Mouse (Mus musculus): ENCODE measurements around the gene Isoc2b. TPM values are rescaled to one million over a fixed set of nuclear protein-coding genes. Genes with fewer than 3 reads are reported as not detected.
"Not testable (repeated sequence)": the region's sequence is repeated elsewhere in the genome, so short reads cannot be mapped to it uniquely, and the experiment has no call there.

Gene Isoc2b
- polyA plus RNA-seq, 1 experiment from 2014 or later = 2.4 TPM

- ATAC-seq (replicated peaks; ENCODE audit: insufficient number of reproducible peaks, low FRiP score, low TSS enrichment, low read depth); H3K27ac ChIP-seq (replicated peaks; ENCODE audit: low read depth, low read length); H3K9ac ChIP-seq (replicated peaks; ENCODE audit: low read length); DNase-seq (ENCODE audit: low spot score); H3K36me3 ChIP-seq (replicated peaks; ENCODE audit: control insufficient read depth, insufficient read depth, low read depth, low read length); H3K4me1 ChIP-seq (ENCODE audit: control insufficient read depth, insufficient read depth, low read length); H3K4me2 ChIP-seq (ENCODE audit: low read depth, low read length); H3K9me3 ChIP-seq (replicated peaks; ENCODE audit: control insufficient read depth, low read length); H3K4me3 ChIP-seq (ENCODE audit: low read depth, low read length); H3K27me3 ChIP-seq (ENCODE audit: control insufficient read depth, insufficient read depth, low read length): not testable (repeated sequence)
- 92% methylated on average over 7 of the region's 7 CpGs for WGBS
Observed at GRCm38 (mm10) chr7:4820925-4821324, 49.1 kb downstream of the Isoc2b start.

- ATAC-seq (replicated peaks; ENCODE audit: insufficient number of reproducible peaks, low FRiP score, low TSS enrichment, low read depth) (no peak), DNase-seq (ENCODE audit: low spot score) (no peak)
- H3K4me2 ChIP-seq (ENCODE audit: low read depth, low read length) = no peak overlapping the region
- H3K27me3 ChIP-seq (ENCODE audit: control insufficient read depth, insufficient read depth, low read length) = no peaks in the 10 kb centered on the region
- no peaks in the 10 kb centered on the region for H3K4me1 ChIP-seq (ENCODE audit: control insufficient read depth, insufficient read depth, low read length)
- no peaks in the 10 kb centered on the region for H3K36me3 ChIP-seq (replicated peaks; ENCODE audit: control insufficient read depth, insufficient read depth, low read depth, low read length)
- no peaks in the 10 kb centered on the region for H3K9me3 ChIP-seq (replicated peaks; ENCODE audit: control insufficient read depth, low read length)
- no peak overlapping the region for H3K9ac ChIP-seq (replicated peaks; ENCODE audit: low read length)
- no peak overlapping the region for H3K4me3 ChIP-seq (ENCODE audit: low read depth, low read length)
- no peak overlapping the region for H3K27ac ChIP-seq (replicated peaks; ENCODE audit: low read depth, low read length)
Observed at GRCm38 (mm10) chr7:4816559-4816958, 53.5 kb downstream of the Isoc2b start.

- WGBS = 24% methylated on average over 8 of the region's 8 CpGs
- Histone ChIP-seq H3K4me1 (ENCODE audit: control insufficient read depth, insufficient read depth, low read length) (no peaks in the 10 kb centered on the region), H3K9me3 (replicated peaks; ENCODE audit: control insufficient read depth, low read length) (no peaks in the 10 kb centered on the region), H3K4me3 (ENCODE audit: low read depth, low read length) (peak overlapping the region; percentile 99), H3K27me3 (ENCODE audit: control insufficient read depth, insufficient read depth, low read length) (no peaks in the 10 kb centered on the region), H3K27ac (replicated peaks; ENCODE audit: low read depth, low read length) (peak overlapping the region; percentile 86), H3K36me3 (replicated peaks; ENCODE audit: control insufficient read depth, insufficient read depth, low read depth, low read length) (peaks cover 2% of the 10 kb centered on the region; the same call in 1 of the 2 replicates), H3K4me2 (ENCODE audit: low read depth, low read length) (peak overlapping the region; percentile 55), H3K9ac (replicated peaks; ENCODE audit: low read length) (peak overlapping the region; percentile 57)
- ATAC-seq (replicated peaks; ENCODE audit: insufficient number of reproducible peaks, low FRiP score, low TSS enrichment, low read depth) = no peak
- DNase-seq (ENCODE audit: low spot score) = no peak
Observed at GRCm38 (mm10) chr7:4813105-4813791, 56.8 kb downstream of the Isoc2b start.

DNA sequence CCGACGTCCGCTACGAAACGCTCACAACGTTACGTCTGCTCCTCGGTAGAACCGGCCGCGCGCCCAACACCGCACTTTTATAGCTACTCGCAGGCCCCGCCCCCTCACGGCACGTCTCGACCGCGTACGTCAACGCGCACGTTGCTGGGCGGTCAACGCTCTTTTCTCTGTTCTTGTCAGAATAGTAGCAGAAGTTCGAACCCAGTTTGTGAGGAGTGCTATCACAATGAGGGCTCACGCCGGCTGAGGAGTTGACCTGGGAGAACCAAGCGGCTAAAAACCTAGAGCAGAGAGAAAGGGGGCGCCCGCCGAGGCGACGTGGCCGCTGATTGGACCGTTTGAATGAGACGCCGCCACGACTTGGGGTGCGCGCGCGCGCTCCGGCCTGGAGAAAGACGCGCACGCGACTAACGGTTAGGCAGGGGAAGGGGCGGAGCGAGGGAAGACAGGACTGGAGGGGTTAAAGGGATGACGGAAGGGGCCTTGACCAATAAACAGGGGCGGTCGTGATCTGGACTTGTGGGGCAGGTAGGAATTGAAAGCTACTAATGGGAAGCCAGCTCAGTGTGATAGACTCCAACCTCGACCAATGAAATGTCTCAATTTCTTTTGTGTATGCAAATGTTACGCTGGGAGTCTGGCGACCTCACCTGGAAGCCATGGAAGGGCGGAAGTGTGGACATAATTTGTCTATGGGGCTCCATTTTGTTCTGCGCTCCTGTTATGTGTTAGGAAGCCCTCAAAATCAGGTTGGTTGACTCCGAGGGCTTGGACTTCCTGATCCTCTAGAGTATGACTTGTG is 57.6 kb downstream of the Isoc2b start, which contains the start of gene Ube2s:
Gene Ube2s (minus strand): TSS at position 288 of the 802 bp plus-strand sequence.
- Histone ChIP-seq H3K4me3 (ENCODE audit: low read depth, low read length) (peak within 1 kb of the TSS; percentile 99), H3K9ac (replicated peaks; ENCODE audit: low read length) (peak within 1 kb of the TSS; percentile 97), H3K27me3 (ENCODE audit: control insufficient read depth, insufficient read depth, low read length) (no peaks in the 10 kb centered on the region), H3K36me3 (replicated peaks; ENCODE audit: control insufficient read depth, insufficient read depth, low read depth, low read length) (peaks cover 4% of the 10 kb centered on the region), H3K4me2 (ENCODE audit: low read depth, low read length) (peak within 1 kb of the TSS; percentile 74), H3K4me1 (ENCODE audit: control insufficient read depth, insufficient read depth, low read length) (no peaks in the 10 kb centered on the region), H3K9me3 (replicated peaks; ENCODE audit: control insufficient read depth, low read length) (no peaks in the 10 kb centered on the region), H3K27ac (replicated peaks; ENCODE audit: low read depth, low read length) (peak within 1 kb of the TSS; percentile 86)
- WGBS = under 1% methylated on average over 59 of the region's 62 CpGs
- peak; percentile 100 for DNase-seq (ENCODE audit: low spot score)
- ATAC-seq (replicated peaks; ENCODE audit: insufficient number of reproducible peaks, low FRiP score, low TSS enrichment, low read depth) = peak; percentile 99

DNA sequence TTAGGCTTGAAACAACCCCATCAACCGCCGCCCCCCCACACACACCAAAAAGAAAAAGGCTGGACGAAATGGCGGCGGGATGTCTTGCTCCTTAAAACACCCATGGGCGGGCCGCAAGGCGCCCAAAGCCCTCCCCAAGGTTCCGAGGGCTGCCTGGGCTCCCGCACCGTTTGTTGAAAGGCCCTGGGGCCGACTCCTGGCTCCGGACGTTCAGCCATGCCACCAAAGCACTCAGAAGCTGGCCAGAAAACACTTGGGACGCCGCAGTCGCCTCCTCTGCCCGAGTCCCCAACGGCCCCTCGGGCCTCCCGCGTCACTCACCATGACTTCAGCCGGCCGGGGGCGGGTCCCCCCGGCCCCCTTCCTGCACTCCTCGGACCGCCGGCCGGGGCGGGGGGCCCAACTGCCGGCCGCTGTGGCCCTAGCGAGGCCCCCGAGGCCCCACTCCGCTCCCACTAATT is 58.2 kb downstream of the Isoc2b start:
- peaks cover 10% of the 10 kb centered on the region for H3K36me3 ChIP-seq (replicated peaks; ENCODE audit: control insufficient read depth, insufficient read depth, low read depth, low read length)
- H3K9me3 ChIP-seq (replicated peaks; ENCODE audit: control insufficient read depth, low read length) = no peaks in the 10 kb centered on the region
- under 1% methylated on average over 23 of the region's 36 CpGs for WGBS
- ATAC-seq (replicated peaks; ENCODE audit: insufficient number of reproducible peaks, low FRiP score, low TSS enrichment, low read depth) (no peak), DNase-seq (ENCODE audit: low spot score) (no peak)
- no peaks in the 10 kb centered on the region for H3K27me3 ChIP-seq (ENCODE audit: control insufficient read depth, insufficient read depth, low read length)
- no peaks in the 10 kb centered on the region for H3K4me1 ChIP-seq (ENCODE audit: control insufficient read depth, insufficient read depth, low read length)
- peak overlapping the region; percentile 99 for H3K4me3 ChIP-seq (ENCODE audit: low read depth, low read length)
- peak overlapping the region; percentile 74 for H3K4me2 ChIP-seq (ENCODE audit: low read depth, low read length)
- peak overlapping the region; percentile 97 for H3K9ac ChIP-seq (replicated peaks; ENCODE audit: low read length)
- H3K27ac ChIP-seq (replicated peaks; ENCODE audit: low read depth, low read length) = peak overlapping the region; percentile 86; the same call in 1 of the 2 replicates

DNA sequence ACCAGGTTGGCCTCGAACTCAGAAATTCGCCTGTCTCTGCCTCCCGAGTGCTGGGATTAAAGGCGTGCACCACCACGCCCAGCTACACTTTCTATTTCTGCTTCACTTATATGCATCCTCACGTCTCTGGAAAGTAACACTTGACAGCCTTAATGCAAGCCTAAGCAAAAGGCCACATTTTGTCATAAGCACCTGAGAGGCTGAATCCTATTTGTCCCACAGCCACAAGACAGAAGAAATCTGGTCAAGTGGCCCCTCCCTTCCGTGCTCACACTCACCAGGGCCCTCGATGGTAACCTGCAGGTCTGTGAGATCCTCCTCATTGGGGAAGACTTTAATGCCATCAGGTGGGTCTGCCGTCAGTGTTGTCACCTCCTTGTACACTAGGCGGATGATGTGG is 58.9 kb downstream of the Isoc2b start:
- not testable (repeated sequence) for H3K27me3 ChIP-seq (ENCODE audit: control insufficient read depth, insufficient read depth, low read length); DNase-seq (ENCODE audit: low spot score); H3K9me3 ChIP-seq (replicated peaks; ENCODE audit: control insufficient read depth, low read length); H3K4me1 ChIP-seq (ENCODE audit: control insufficient read depth, insufficient read depth, low read length); ATAC-seq (replicated peaks; ENCODE audit: insufficient number of reproducible peaks, low FRiP score, low TSS enrichment, low read depth); H3K27ac ChIP-seq (replicated peaks; ENCODE audit: low read depth, low read length)
- H3K9ac ChIP-seq (replicated peaks; ENCODE audit: low read length) = peak overlapping the region; percentile 97
- H3K36me3 ChIP-seq (replicated peaks; ENCODE audit: control insufficient read depth, insufficient read depth, low read depth, low read length) = peaks cover 10% of the 10 kb centered on the region
- peak overlapping the region; percentile 74 for H3K4me2 ChIP-seq (ENCODE audit: low read depth, low read length)
- 45% methylated on average over 10 of the region's 10 CpGs for WGBS
- peak overlapping the region; percentile 99 for H3K4me3 ChIP-seq (ENCODE audit: low read depth, low read length)

GRCm38 (mm10) chr7:4806716-4807115 is 63.3 kb downstream of the Isoc2b start:
- H3K36me3 ChIP-seq (replicated peaks; ENCODE audit: control insufficient read depth, insufficient read depth, low read depth, low read length) = peaks cover 10% of the 10 kb centered on the region
- H3K4me2 ChIP-seq (ENCODE audit: low read depth, low read length) = no peak overlapping the region
- no peak overlapping the region for H3K27ac ChIP-seq (replicated peaks; ENCODE audit: low read depth, low read length)
- DNase-seq (ENCODE audit: low spot score) (peak; percentile 63), ATAC-seq (replicated peaks; ENCODE audit: insufficient number of reproducible peaks, low FRiP score, low TSS enrichment, low read depth) (no peak)
- H3K9me3 ChIP-seq (replicated peaks; ENCODE audit: control insufficient read depth, low read length) = no peaks in the 10 kb centered on the region
- no peaks in the 10 kb centered on the region for H3K27me3 ChIP-seq (ENCODE audit: control insufficient read depth, insufficient read depth, low read length)
- 88% methylated on average over 7 of the region's 7 CpGs for WGBS
- H3K4me3 ChIP-seq (ENCODE audit: low read depth, low read length) = no peak overlapping the region
- H3K9ac ChIP-seq (replicated peaks; ENCODE audit: low read length) = no peak overlapping the region
- H3K4me1 ChIP-seq (ENCODE audit: control insufficient read depth, insufficient read depth, low read length) = no peaks in the 10 kb centered on the region

GRCm38 (mm10) chr7:4802247-4802646 is 67.8 kb downstream of the Isoc2b start:
- no peak for ATAC-seq (replicated peaks; ENCODE audit: insufficient number of reproducible peaks, low FRiP score, low TSS enrichment, low read depth)

More at GRCm38 (mm10) chr7:4802247-4802646, 67.8 kb downstream of the Isoc2b start:
- H3K4me1 ChIP-seq (ENCODE audit: control insufficient read depth, insufficient read depth, low read length) = no peaks in the 10 kb centered on the region
- no peak overlapping the region for H3K4me2 ChIP-seq (ENCODE audit: low read depth, low read length)
- H3K9me3 ChIP-seq (replicated peaks; ENCODE audit: control insufficient read depth, low read length) = no peaks in the 10 kb centered on the region
- H3K27me3 ChIP-seq (ENCODE audit: control insufficient read depth, insufficient read depth, low read length) = no peaks in the 10 kb centered on the region
- no peak overlapping the region for H3K4me3 ChIP-seq (ENCODE audit: low read depth, low read length)
- peaks cover 5% of the 10 kb centered on the region; the same call in 1 of the 2 replicates for H3K36me3 ChIP-seq (replicated peaks; ENCODE audit: control insufficient read depth, insufficient read depth, low read depth, low read length)
- no peak overlapping the region for H3K27ac ChIP-seq (replicated peaks; ENCODE audit: low read depth, low read length)
- no peak overlapping the region for H3K9ac ChIP-seq (replicated peaks; ENCODE audit: low read length)
- DNase-seq (ENCODE audit: low spot score) = no peak

Measured in embryonic facial prominence, embryonic 11.5 days (tissue).